Mouse (Mus musculus) left cerebral cortex, adult 2 months (tissue): ENCODE measurements around the gene Zfp65. TPM values are rescaled to one million over a fixed set of nuclear protein-coding genes. Genes with fewer than 3 reads are reported as not detected.
A peak's percentile ranks its signal among the peaks of the same experiment; 100 is the strongest.
"Not testable (repeated sequence)": the region's sequence is repeated elsewhere in the genome, so short reads cannot be mapped to it uniquely, and the experiment has no call there.

Experiments
- DNase-seq, 2 experiments: peaks; one replicate each; pipeline ENCODE4 v3.0.0; 2021 to 2022; ENCODE audit warnings: low spot score in 2 of 2, mixed read lengths in 1 of 2; ENCODE audit errors: extremely low spot score in 1 of 2
- H3K27ac ChIP-seq: fragments of 200-600 bp; 2 replicates; pipeline ENCODE4 v1.8.1; 2022
- H3K4me3 ChIP-seq: fragments of 200-600 bp; 2 replicates; pipeline ENCODE4 v1.8.1; 2022
- CTCF ChIP-seq: fragments of 200-600 bp; IDR thresholded peaks from 2 replicates; pipeline ENCODE4 v1.8.1; 2022; ENCODE audit warnings: antibody characterized with exemption, mild to moderate bottlenecking, moderate library complexity
- intact Hi-C: fragments of 180-260 bp; cut with DNase I; formaldehyde crosslinking; loops from one replicate; pipeline ENCODE4 v1.15.1; 2025
- long read RNA-seq, 2 experiments: library from polyadenylated mRNA; stranded (forward); transcript quantifications; one replicate each; pipeline ENCODE4 v2.0.0; 2021; ENCODE audit warnings: borderline mapping rate in 2 of 2
- total RNA-seq, 2 experiments: library from RNA; stranded (reverse); gene quantifications; 2 replicates each; pipeline ENCODE4 v1.2.3; 2021

The Zfp65 gene
- total RNA-seq = 10 to 100 TPM; 14.0 to 14.6 TPM
- long read RNA-seq, experiment 1, partial matches to known transcripts = 2 of 2 reads
- long read RNA-seq, experiment 1, other reads (novel, unspliced or antisense) = 0 of 2 reads
- long read RNA-seq, experiment 2, partial matches to known transcripts = 0 of 1 reads
- long read RNA-seq, experiment 2, other reads (novel, unspliced or antisense) = 1 of 1 reads

DNA sequence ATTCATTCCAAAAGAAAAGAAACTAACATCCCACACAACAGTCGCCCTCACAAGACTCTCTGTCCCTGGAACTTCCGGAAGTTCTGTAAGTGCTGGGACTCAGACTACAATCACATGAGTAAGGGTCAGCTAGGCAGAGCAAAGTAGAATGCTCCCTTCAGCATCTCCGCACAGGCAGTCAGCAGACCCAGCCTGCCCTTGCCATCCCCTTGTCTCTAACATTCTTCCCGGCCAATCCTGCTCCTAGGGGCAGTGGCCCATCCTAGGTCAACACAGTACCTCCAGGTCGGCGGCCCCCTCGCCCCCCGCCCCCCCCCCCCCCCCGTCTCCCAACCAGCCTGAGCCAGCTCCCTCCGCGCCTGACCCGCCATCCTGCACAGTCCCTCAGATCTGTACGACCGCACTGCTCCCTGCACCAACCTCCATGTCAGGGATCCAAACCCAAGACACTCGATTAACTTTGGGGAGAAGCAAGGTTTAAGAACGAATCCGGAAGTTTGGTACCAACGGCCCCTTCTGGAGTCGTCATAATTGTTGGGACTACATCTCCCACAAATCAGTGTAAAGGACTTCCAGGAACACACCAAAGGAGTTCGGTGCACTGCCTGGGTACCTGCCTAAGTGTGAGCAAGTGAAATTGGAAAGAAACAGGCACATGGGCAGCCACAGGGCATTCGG is at the start of gene Zfp65:
Zfp65 (minus strand) TSS at position 533 of the 678 bp plus-strand sequence.
- no peak for TF ChIP-seq CTCF
- peak; percentile 48 to 65 for DNase-seq
- intact Hi-C loops = loop anchor here (1.0 to 10.0 kb wide), 4 partner anchors 27 to 794 kb away; partner anchors contain the start of genes Gm26965, Zfp273, Zfp85 and Zfp87
- Histone ChIP-seq H3K27ac (peak within 1 kb of the TSS; percentile 78), H3K4me3 (peak within 1 kb of the TSS; percentile 59)

DNA sequence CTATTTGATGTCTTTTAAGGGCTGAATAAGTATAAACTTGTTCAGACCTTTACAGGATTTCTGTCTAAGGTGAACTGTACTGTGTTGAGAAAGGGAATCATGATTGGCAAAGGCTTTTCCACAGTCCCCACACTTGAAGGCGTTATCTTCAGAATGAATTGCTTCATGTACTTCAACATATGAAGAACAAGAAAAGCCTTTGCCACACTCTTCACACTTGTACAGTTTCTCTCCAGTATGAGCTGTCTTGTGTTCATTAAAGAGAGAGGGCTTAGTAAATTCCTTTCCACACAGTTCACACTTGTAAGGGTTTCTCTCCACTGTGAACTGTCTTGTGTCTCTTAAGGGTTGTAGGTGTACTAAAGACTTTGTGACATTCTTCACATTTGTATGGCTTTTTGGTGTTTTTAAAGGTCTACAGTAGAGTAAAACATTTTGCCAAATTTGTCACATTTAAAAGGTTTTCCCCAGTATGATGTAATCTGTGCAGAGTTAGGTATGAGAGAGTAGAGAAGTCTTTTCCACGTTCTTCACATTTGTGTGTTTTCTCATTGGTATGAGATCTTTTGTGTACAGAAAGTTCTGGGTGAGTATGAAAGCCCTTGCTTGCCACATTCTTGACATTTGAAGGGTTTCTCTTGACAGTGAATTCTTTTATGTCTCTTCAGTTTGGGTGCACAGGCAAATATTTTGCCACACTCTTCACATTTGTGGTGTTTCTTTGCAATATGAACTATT is 34.2 kb upstream of the Zfp65 start:
- DNase-seq = no peak
- TF ChIP-seq CTCF = no peak
- no peak overlapping the region for H3K4me3 ChIP-seq
- intact Hi-C loops = no loop called here
- H3K27ac ChIP-seq = no peak overlapping the region

DNA sequence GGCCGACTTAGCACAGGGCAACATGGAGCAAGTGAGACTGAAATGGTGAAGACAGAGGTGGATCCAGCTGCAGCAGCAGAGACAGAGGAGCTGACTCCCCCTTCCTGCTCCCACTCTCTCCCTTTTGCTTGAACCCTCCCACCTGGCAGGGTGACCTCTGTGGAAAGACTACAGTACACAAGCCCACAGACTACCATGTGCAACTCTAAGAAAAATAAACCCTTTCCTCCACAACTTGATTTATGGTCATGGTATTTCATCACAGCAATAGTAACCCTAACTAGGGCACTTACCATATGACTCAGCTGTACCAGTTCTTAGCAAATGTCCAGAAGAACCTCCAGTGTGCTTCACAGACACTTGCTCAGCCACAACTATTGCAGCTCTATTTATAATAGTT is 31.0 kb upstream of the Zfp65 start:
- TF ChIP-seq CTCF = no peak
- intact Hi-C loops = loop anchor here (10.0 kb wide), 1 partner anchor 255 kb away; the partner anchor contains the start of gene Zfp58
- Histone ChIP-seq H3K27ac (no peak overlapping the region), H3K4me3 (no peak overlapping the region)
- no peak for DNase-seq

DNA sequence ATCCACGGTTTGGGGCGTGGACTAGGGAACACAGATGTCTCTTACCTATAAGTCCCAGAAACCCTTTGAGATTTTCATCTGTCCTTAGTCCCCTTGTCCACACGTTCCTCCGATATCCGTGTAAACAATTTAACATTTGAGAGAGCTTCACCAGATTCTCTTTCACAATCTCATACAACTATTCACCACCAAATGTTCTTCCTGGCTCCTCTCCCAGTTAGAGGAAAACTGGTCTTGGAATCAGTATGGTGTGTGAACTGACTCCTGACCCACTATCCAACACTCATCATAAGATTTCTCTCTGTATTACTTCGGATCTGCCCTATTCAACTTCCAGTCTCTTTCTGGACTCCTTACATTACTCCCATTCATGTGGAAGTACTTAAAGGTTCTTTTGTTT is 26.8 kb upstream of the Zfp65 start:
- Histone ChIP-seq H3K4me3 (no peak overlapping the region), H3K27ac (no peak overlapping the region)
- intact Hi-C loops = loop anchor here (1.0 to 10.0 kb wide), 4 partner anchors 24 to 251 kb away; partner anchors contain the start of genes Zfp493, Zfp58 and Zfp65
- DNase-seq = no peak
- TF ChIP-seq CTCF = no peak

DNA sequence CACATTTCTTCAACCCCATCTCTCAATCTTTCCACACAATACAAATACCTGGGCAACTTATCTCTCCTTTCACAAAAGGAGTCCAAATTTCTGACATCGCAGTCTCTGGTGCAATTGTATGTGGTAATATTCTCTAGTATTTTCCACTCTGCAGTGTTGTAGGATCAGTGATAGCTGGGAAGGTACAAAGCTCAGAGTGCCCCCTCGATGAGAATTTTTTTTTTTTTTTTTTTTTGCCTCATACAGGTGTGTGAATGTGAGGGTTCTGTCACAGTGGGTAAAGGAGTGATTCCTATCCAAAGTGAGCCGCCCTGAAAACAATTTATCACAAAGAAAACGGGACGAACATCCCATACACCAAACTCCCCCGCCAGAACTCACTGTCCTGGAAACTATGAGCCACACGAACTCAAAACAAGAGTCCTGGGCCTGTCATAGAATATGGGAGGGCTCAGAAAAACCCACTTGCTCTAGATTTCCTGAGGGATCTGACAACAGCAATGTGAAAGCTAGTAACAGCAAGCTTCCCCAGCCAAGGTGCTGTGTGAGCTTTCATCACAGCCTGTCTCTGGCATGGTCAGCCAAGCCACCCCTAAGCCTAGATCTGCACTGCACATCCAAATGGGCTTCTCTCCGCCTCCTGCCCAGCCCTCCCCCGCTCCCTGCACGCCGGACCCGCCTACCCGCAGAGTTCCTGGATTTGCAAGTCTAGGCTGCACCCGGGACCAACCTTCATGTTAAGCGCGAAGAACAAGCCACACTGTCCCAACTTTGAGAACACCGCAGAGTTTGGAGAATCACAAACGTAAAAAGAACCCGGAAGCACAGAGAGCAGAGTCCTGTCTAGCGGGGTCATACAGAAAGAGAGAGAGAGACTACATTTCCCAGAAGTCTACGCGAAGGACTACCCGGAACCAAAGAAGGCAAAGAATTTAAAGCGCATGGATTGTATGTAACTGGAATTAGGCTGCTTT is 25.6 kb upstream of the Zfp65 start, which contains the start of gene Zfp85:
Zfp85 (minus strand) TSS at position 896 of the 974 bp plus-strand sequence.
- intact Hi-C loops = loop anchor here (1.0 to 10.0 kb wide), 4 partner anchors 25 to 250 kb away; partner anchors contain the start of genes Zfp493, Zfp58 and Zfp65
- no peak for TF ChIP-seq CTCF
- Histone ChIP-seq H3K4me3 (peak within 1 kb of the TSS; percentile 62), H3K27ac (peak within 1 kb of the TSS; percentile 38)
- DNase-seq = peak; percentile 46 to 51

DNA sequence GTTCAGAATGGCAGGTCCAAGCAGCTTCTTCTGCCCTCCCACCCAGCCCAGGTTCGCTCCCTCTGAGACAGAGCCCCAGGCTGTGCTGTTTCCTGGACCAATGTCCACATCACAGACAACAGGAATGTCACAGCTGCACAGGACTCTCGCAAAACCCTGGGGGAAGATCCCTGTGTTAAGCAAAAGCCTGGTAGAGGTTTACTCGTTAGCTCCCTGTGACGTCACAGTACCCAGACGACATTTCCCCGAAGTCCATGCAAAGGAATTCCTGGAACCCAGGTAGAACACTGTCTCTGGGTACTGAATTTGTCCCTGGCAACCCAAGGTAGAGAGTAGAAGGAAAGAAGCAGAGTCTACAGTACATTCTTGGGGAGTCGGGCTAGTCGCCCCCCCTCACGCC is 14.9 kb upstream of the Zfp65 start:
- Histone ChIP-seq H3K4me3 (no peak overlapping the region), H3K27ac (no peak overlapping the region)
- TF ChIP-seq CTCF = no peak
- intact Hi-C loops = no loop called here
- no peak for DNase-seq

DNA sequence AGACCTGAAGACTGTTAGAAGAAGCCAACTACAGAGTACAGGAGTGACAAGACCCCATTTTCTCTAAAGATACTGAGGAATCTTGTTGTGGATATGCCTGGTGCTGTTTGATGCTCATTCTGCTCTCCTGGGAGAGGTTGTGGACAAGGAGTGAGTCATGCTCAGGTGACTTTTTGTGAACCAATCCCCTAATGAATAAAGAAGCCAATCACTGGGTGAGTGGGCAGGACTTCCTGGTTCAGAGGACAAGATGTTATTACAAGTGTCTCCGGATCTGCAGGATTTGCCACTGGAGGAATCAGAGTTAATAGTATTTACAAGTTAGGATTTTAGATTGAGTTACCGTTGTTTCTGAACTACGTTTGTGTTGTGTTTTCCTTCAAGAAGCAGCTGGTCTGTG is 14.0 kb upstream of the Zfp65 start:
- intact Hi-C loops = no loop called here
- H3K27ac ChIP-seq = no peak overlapping the region
- no peak for TF ChIP-seq CTCF
- no peak overlapping the region for H3K4me3 ChIP-seq
- no peak for DNase-seq

DNA sequence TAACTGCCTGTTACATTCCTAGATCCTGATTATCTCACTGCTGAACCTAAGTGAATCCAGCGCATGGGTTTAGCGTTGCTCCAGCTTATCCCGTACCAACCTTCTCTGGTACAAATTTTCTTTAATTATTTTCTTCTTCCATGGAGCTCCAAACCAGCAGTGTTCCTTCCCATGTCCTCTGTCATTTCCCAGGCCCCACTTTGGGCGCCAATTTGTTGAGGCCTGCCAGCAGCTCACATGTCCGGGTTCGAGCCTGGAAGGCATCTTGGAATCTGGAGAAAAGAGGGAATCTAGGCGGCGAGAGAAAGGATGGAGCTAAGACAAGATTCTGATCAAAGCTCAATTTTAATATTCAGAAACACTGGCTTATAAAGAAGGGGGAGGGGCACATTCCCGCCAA is 5.4 kb upstream of the Zfp65 start:
- intact Hi-C loops, H3K27ac ChIP-seq, DNase-seq, H3K4me3 ChIP-seq: not testable (repeated sequence)

DNA sequence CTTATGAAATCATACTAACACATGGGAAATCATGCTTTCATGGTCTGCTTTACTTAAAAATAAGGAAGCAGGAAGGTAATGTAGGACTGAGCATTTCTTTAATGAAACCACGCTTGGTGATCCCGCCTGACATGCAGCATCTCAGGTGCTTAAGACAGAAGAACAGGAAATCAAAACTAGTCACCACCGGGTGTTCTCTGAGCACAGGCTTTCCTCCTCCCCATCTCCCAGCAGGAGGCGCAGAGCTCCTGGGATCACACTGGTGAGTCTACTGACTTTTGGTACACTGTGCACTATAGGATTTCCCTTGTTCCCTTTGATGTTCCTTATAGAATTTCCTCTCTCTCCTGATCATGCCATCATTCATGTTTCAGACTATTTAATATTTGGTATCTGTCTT is 468 bp upstream of the Zfp65 start:
- intact Hi-C loops = loop anchor here (1.0 to 10.0 kb wide), 4 partner anchors 26 to 795 kb away; partner anchors contain the start of genes Gm26965, Zfp273, Zfp85 and Zfp87
- Histone ChIP-seq H3K27ac (peak overlapping the region; percentile 78), H3K4me3 (peak overlapping the region; percentile 59)
- TF ChIP-seq CTCF = peak; percentile 47
- peak in 1 of 2 experiments; percentile 23 for DNase-seq

DNA sequence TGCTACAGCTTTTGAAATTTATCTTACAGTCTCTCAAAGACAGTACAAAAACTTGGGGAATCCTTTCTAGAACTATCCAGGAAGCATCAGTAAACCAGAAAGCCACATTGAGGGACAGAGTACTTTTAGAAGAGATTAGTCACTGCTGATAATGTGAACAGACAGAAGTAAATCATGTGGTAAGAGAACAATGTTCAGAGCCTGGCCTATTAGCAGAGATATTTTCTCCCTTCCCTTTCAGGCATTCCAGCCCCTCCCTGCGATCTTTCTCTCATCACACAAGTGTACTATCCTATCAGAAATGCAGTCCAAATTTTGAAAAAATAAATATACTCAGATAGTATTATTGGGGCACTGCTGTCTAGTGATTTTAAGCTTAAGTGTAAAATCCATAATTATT is 867 bp downstream of the Zfp65 start:
- no peak overlapping the region for H3K27ac ChIP-seq
- intact Hi-C loops = loop anchor here (10.0 kb wide), 2 partner anchors 87 to 793 kb away; partner anchors contain the start of gene Zfp273
- TF ChIP-seq CTCF = no peak
- peak overlapping the region; percentile 59 for H3K4me3 ChIP-seq
- no peak for DNase-seq

DNA sequence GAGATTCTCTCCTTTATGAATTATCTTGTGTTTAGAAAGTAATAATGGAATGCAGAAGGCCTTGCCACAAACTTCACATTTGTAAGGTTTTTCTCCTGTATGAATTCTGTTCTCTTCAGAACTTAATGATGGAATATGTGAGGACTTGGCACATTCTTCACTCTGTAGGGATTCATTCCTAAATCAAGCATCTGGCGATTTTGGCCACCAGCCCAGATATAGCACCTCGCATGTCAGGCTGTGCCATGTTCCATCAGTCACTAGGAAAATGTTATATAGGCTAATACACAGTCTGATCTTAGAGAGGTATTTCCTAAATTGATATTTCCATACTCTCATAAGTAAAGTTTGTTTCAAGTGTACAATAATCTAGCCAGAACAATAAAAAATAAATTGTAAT is 3.6 kb downstream of the Zfp65 start:
- H3K27ac ChIP-seq, H3K4me3 ChIP-seq, DNase-seq: not testable (repeated sequence)
- intact Hi-C loops = loop anchor here (10.0 kb wide), 2 partner anchors 89 to 791 kb away; partner anchors contain the start of gene Zfp273
